Mouse (Mus musculus): ENCODE data around the gene Slc37a4.
"Not testable (repeated sequence)": the region's sequence is repeated elsewhere in the genome, so short reads cannot be mapped to it uniquely, and the experiment has no call there.

Slc37a4 gene

GRCm38 (mm10) chr9:44398087-44398486 is 1.4 kb downstream of the Slc37a4 start:
- CTCF ChIA-PET = no interaction called here

DNA sequence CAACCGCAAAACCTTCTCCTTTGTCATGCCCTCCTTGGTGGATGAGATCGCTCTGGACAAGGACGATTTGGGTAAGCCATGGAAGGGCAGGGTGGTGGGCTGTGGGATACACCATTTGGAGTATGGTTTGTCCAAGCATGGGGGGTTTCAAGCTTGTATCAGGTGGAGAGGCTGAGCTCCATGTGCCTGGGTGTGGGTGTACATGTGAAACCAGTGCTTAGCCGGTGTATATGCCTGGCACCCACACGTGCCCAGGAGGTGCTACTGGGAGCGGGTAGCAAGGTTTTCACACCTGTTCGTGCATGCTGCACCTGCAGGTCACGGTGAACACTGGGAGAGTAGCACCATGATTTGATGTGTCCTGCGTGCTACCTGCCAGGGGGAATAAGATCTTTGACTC is 1.9 kb downstream of the Slc37a4 start:
- CTCF ChIA-PET = no interaction called here

DNA sequence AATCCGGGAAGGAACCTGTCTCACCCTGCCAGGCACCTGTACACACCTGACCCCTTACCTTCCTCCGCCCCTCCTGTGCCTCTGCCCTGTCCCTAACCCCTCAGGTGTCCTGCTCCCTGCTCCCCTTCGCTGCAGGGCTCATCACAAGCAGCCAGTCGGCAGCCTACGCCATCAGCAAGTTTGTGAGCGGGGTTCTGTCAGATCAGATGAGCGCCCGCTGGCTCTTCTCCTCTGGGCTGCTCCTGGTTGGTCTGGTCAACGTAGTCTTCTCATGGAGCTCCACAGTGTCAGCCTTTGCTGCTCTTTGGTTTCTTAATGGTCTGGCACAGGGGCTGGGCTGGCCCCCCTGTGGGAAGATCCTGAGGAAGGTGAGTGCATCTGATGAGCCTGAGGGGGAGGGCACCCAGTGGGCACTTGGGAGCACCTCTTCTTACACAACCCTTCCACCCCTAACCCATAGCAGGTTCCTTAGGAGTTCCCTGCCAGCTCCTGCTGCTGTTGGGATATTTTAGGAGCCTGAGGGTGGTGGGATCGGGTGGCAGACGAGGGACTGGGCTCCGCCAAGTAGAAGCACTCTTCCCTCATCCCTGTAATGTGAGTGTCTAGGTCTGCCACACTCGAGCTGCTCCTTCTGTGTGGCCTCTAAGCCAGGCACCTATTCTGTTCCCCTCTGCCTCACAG is 2.6 kb downstream of the Slc37a4 start:
- CTCF ChIA-PET = no interaction called here

GRCm38 (mm10) chr9:44399795-44400114 is 3.1 kb downstream of the Slc37a4 start:
- CTCF ChIA-PET = no interaction called here

- CTCF ChIA-PET = interaction anchor here (0.6 kb wide), 1 partner anchor 162 kb away, joined by 3 read pairs; no protein-coding TSS in a partner anchor
Measured at GRCm38 (mm10) chr9:44401081-44401480, 4.4 kb downstream of the Slc37a4 start.

DNA sequence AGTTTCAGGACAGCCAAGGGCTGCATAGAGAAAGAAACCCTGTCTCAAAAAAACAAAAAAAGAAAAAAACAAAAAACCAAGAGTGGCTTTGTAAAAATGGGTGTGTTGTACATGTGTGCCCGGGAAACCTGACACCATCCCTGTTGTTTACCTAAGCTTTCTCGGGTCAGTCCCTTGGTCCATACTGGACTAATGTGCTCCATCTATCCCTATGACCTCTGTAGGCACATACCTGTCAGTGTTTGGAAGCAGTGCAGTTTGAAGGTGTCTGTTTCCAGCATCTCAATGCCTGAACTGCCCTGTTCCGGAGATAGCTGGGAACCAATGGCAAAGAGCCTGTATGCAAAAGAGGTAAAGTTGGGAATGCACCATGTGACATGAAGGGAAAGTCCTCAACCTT is 8.4 kb downstream of the Slc37a4 start:
- CTCF ChIA-PET = interaction anchor here (0.5 to 0.7 kb wide), 2 partner anchors 192 to 410 kb away, joined by 5 to 12 read pairs; no protein-coding TSS in a partner anchor

DNA sequence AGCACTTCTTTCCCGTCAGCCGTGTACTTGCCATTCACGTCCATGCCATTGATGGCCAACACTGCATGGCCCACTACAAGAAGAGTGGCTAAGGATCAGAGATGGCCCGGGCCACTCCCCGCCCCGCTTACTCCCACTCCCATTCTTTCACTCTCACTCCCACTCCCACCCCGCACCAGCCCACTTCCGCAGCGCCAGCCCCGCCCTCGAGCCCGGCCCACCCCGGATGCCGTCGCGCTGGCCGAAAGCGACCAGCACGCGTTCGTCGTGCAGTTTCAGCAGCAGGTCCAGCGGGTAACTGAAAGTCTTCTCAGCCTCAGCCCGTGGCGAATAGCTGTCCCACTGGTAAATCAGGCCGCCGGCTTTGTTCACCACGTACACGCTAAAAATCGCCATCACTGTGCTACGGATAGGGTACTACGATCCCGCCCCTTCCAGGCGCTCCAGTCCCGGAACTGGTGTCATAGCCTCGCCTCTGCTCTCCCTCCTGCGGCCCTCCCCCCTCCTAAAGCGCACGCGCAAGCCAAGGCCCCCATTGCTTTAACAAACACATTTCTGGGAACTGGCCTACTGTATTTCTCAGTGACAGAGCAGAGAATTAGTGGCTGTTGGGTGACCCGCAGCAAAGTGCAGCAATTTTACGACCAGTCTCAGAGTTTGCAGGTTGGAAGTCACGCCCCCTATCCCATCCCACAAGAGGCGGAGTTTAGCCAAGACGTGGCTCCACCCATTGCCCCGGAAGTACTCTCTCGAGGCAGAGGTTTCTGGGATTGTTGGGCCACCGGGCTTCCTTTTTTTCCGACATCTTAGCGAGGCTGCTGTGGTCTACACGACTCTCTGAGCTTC is 10.5 kb downstream of the Slc37a4 start, which contains the start of the genes Rps25 and Trappc4:
Gene Rps25, plus strand, starts transcription at position 234 of the 846 bp plus-strand sequence.
Gene Trappc4, minus strand, starts transcription at position 695 of the 846 bp plus-strand sequence.
- CTCF ChIA-PET = interaction anchor here (0.5 to 0.6 kb wide), 2 partner anchors 9 to 275 kb away, joined by 3 to 4 read pairs; no protein-coding TSS in a partner anchor

GRCm38 (mm10) chr9:44407752-44408097 is 11.1 kb downstream of the Slc37a4 start:
- CTCF ChIA-PET = interaction anchor here (0.5 kb wide), 1 partner anchor 9 kb away, joined by 4 read pairs; no protein-coding TSS in a partner anchor

GRCm38 (mm10) chr9:44408693-44409092 is 12.0 kb downstream of the Slc37a4 start:
- CTCF ChIA-PET = not testable (repeated sequence)

DNA sequence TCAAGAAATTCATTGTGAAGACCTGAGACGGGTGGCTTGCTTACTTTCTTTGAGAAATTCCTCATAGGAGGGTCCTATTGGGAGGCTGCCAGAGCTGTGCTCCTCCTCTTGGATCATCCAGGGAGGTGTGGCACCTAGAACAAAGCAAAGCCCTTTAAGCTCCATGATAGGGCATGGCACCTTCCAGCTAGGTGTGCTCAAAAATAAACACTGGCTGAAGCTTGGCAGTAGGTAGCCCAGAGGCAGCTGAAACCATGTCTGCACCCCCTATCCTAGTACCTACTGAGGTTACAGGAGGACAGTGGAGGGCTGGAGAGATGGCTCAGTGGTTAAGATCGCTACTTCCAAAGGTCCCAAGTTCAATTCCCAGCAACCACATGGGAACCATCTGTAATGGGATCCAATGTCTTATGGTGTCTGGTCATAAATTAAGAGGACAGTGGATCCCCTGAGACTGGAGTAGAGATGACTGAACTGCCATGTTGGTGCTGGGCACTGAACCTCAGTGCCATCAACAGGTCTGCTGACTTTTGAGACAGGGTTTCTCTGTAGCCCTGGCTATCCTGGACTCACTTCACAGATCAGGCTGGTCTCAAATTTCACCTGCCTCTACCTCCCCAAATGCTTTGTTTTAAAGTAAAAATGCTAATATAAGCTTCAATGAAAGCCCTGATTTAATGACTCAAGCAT is 14.1 kb downstream of the Slc37a4 start:
- CTCF ChIA-PET = no interaction called here

- CTCF ChIA-PET = no interaction called here
Measured at GRCm38 (mm10) chr9:44411601-44412130, 15.0 kb downstream of the Slc37a4 start.

DNA sequence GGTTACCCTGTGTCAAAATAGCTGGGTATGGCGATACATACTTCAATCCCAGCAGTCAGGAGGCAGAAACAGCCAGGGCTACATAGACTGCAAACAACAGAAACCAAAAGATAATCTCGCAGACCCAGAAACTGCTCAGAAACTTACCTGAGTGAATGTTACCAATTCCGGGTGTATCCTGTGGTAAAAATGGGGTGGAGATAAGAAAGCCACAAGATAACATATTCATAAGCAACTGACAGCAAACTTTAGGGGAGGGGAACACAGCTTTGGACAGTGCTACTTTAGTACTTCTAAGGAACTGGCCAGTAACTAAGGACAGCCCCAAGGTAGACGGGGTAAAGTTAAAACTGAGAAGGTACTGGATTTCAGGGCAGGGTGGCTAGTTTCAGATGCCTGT is 15.7 kb downstream of the Slc37a4 start:
- CTCF ChIA-PET = no interaction called here

DNA sequence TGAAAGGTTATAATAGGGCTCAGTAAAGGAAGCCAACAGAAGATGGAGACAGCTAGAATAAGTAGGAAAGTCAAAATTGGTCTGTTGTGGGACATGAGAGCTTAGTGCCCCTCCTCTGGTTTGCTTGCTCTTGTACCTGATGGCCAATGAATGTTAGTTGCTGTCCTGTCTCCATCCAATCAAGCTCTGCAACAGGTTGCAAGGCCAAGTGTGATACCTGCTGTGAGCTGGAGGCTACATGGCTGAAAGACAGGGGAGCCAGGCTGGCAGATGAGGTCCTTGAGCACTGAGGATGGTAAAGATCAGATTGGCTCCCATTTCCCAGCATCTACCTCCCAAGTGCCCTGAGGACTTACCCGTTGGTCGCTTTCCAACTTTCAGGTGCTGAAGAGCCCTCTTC is 16.1 kb downstream of the Slc37a4 start:
- CTCF ChIA-PET = interaction anchor here (0.6 kb wide), 2 partner anchors 54 to 109 kb away, joined by 4 read pairs; no protein-coding TSS in a partner anchor

GRCm38 (mm10) chr9:44417156-44417891 is 20.7 kb downstream of the Slc37a4 start:
- CTCF ChIA-PET = interaction anchor here (0.6 kb wide), 1 partner anchor 27 kb away, joined by 4 read pairs; no protein-coding TSS in a partner anchor

- CTCF ChIA-PET = interaction anchor here (0.6 to 0.9 kb wide), 2 partner anchors 37 to 165 kb away, joined by 3 read pairs; no protein-coding TSS in a partner anchor
Measured at GRCm38 (mm10) chr9:44417892-44418363, 21.3 kb downstream of the Slc37a4 start.

GRCm38 (mm10) chr9:44418519-44419385 is 22.1 kb downstream of the Slc37a4 start, which contains the start of gene Ccdc84:
Gene Ccdc84, minus strand, starts transcription at chr9:44418569.
- CTCF ChIA-PET = interaction anchor here (0.6 to 0.9 kb wide), 2 partner anchors 38 to 164 kb away, joined by 3 read pairs; no protein-coding TSS in a partner anchor

DNA sequence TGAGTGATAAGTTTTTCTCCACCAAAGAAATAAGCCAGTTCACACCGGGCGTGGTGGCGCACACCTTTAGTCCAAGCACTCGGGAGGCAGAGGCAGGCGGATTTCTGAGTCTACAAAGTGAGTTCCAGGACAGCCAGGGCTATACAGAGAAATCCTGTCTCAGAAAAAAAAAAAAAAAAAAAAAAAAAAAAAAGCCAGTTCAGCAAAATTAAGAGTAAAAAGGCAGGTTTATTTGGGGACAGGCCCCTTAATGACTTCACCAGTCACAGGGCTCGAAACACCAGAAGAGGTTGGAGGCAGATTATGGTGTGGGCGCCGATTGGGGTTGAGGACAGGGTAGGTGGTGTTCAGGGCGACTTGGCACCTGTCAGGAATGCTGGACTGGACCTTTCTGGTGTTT is 23.1 kb downstream of the Slc37a4 start:
- CTCF ChIA-PET = interaction anchor here (0.6 to 0.7 kb wide), 2 partner anchors 9 to 43 kb away, joined by 3 to 4 read pairs; no protein-coding TSS in a partner anchor

DNA sequence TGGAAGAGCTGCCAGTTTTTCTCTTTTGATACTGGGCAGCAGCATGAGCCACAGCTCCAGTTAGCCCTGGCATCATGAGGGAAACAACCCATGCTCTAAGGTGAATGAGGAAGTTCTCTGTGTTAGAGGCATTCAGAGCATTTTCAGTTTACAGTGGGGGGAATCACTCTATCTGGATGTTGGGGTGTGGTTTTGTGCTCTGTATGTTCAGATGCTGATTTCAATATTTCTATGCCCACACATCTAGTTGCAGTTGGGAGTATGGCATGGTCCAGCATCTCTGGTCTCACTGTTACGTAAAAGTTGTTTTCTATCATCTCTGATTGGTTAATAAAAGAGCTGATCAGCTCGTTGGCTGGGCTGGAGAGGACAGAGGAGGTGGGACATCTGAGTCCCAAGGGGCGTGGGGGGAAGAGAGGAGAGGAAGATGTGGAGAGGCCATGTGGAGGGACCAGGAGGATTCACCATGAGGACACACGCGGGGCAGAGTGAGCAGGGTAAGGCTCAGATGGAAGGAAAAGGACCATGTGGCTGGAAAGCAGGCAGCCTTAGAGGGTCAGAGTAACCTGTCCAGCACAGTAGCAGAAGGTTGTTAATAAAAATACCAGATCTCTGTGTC is 23.7 kb downstream of the Slc37a4 start:
- CTCF ChIA-PET = interaction anchor here (0.7 kb wide), 1 partner anchor 42 kb away, joined by 4 read pairs; no protein-coding TSS in a partner anchor

DNA sequence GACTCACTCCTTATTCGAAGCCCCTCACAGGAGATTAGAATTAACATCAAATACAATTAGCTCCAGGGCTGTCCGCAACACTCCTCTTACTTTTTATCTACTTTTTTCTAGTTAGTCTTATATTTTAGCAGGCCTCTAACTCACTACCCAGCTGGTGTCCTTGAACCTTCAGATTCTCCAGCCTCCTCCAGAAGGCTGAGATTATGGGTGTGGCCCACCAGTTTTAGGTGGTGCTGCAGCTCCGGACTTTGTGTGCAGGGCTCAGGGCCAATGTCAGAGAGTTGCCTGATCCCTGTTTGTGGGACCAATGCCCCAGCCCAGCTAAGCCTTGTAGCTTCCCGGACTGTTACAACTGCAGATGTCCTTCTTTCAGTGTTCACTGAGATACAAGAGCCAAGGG is 26.9 kb downstream of the Slc37a4 start:
- CTCF ChIA-PET = interaction anchor here (0.6 kb wide), 1 partner anchor 24 kb away, joined by 3 read pairs; no protein-coding TSS in a partner anchor

All from spleen, embryonic (tissue).